Mouse (Mus musculus) adrenal gland, postnatal 14 days (tissue): ENCODE measurements at regions not wholly inside any gene's neighbourhood (a gene's known extent, or its start where the extent isn't known, plus 50 kb on each side); places are given as distances from the start of the nearest gene placed in this dataset.

Source experiments
- DNase-seq: peaks from one replicate; pipeline ENCODE4 v3.0.0; 2021; ENCODE audit warnings: mixed read lengths

DNA sequence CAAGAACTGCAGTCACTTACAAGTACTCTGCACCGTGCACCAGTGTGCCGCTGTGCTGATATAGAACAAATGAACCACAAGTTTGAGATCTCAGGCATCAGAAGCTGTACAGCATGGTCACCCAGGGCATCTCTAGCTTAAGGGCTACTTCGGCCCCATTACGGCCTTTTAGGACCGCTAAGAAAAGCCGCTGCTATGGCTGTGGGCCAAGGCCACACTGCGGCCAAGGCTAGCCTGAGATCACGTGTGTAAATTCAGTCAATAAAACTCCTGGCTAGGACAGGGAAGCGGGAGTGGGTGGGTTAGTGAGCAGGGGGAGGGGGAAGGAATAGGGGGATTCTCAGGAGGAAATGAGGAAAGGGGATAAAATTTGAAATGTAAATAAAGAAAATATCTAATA is 50.9 kb upstream of the Atp12a start:
- DNase-seq = peak; percentile 78

DNA sequence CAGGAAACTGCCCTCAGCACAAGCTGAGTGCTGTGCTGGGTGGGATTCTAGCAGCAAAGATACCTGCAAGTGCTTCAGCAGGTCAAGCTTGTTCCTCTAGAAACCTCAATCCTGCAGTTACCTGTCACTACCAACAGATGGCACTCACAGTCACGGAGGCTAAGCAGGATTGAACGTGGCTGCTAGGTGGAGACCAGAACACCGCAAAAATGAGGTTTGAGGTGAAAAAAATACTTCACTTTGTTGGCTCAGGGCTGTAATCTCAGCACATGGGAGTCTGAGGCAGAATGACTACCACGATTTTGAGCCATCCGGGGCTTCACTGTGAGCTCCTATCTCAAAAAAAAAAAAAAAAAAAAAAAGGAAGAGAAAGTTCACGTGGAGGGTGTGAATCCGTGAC is 50.4 kb upstream of the Atp12a start:
- peak; percentile 69 for DNase-seq
